Mouse (Mus musculus) embryonic facial prominence, embryonic 12.5 days (tissue): ENCODE data around the gene Zmiz1. TPM values are rescaled to one million over a fixed set of nuclear protein-coding genes. Genes with fewer than 3 reads are reported as not detected.

Source experiments
- ATAC-seq: fragments of 200-750 bp; cut with Nextera tagmentation; 2 replicates; pipeline ENCODE4 v1.8.0; 2017; ENCODE audit not compliant: insufficient number of reproducible peaks, insufficient read depth, low FRiP score, low TSS enrichment
- H3K27ac ChIP-seq: fragments of 300-500 bp; sonication (generic); 2 replicates; pipeline ENCODE4 v1.5.1; 2016; ENCODE audit warnings: mild to moderate bottlenecking
- H3K27me3 ChIP-seq: fragments of 300-500 bp; sonication (generic); 2 replicates; pipeline ENCODE4 v1.6.1; 2016; ENCODE audit warnings: mild to moderate bottlenecking, moderate library complexity
- H3K36me3 ChIP-seq: fragments of 300-500 bp; sonication (generic); 2 replicates; pipeline ENCODE4 v1.6.1; 2016; ENCODE audit warnings: mild to moderate bottlenecking
- H3K4me1 ChIP-seq: fragments of 300-500 bp; sonication (generic); 2 replicates; pipeline ENCODE4 v1.6.1; 2016
- H3K4me2 ChIP-seq: fragments of 300-500 bp; sonication (generic); replicated peaks from 2 replicates; pipeline ENCODE4 v1.6.1; 2016; ENCODE audit warnings: mild to moderate bottlenecking, moderate library complexity
- H3K4me3 ChIP-seq: fragments of 300-500 bp; sonication (generic); 2 replicates; pipeline ENCODE4 v1.5.1; 2016; ENCODE audit warnings: mild to moderate bottlenecking
- H3K9ac ChIP-seq: fragments of 300-500 bp; sonication (generic); 2 replicates; pipeline ENCODE4 v1.6.1; 2016; ENCODE audit warnings: mild to moderate bottlenecking, moderate library complexity
- H3K9me3 ChIP-seq: fragments of 300-500 bp; sonication (generic); 2 replicates; pipeline ENCODE4 v1.6.1; 2016; ENCODE audit warnings: mild to moderate bottlenecking, moderate library complexity
- WGBS: fragments of 180-500 bp; shearing (Covaris S2); methylation state at CpG from one replicate; pipeline ENCODE4 v1.1.7; 2016; 5-methylcytosine and 5-hydroxymethylcytosine counted together
- polyA plus RNA-seq: library from polyadenylated mRNA; unstranded; fragments of >200 nt; fragmentation: Nextera tagmentation; extraction: Ambion mirVana; gene quantifications from 2 replicates; pipeline ENCODE4 v1.2.1, GENCODE M21; 2016

Zmiz1 gene
- polyA plus RNA-seq, 1 experiment from 2014 or later: 43.8 TPM

DNA sequence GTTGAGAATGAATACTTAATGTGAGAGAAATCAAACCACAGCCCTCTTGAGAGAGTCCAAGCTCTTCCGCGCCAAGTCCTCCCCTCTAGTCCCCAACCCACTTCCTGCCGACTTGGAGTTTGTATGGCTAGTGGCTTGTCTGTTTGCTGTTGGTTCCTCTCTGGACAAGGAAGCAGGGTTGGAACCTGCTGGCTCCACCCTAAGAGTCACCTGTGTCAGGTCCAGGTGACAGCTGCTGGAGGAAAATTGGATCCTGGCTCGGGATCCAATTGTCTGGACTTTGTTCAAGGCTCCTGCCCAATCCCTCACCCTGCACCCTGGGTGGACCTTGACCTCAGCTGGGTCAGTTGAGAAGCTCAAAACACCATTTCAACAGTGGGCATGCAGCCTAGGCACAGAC lies 7.4 kb downstream of the Zmiz1 start:
- WGBS: 72% methylated on average over 4 of the region's 4 CpGs
- Histone ChIP-seq H3K4me3 (no peak overlapping the region), H3K9ac (no peak overlapping the region), H3K4me2 (no peak overlapping the region), H3K27me3 (no peaks in the 10 kb centered on the region), H3K27ac (no peak overlapping the region), H3K9me3 (no peaks in the 10 kb centered on the region), H3K36me3 (no peaks in the 10 kb centered on the region), H3K4me1 (peaks cover 96% of the 10 kb centered on the region)
- no peak for ATAC-seq

DNA sequence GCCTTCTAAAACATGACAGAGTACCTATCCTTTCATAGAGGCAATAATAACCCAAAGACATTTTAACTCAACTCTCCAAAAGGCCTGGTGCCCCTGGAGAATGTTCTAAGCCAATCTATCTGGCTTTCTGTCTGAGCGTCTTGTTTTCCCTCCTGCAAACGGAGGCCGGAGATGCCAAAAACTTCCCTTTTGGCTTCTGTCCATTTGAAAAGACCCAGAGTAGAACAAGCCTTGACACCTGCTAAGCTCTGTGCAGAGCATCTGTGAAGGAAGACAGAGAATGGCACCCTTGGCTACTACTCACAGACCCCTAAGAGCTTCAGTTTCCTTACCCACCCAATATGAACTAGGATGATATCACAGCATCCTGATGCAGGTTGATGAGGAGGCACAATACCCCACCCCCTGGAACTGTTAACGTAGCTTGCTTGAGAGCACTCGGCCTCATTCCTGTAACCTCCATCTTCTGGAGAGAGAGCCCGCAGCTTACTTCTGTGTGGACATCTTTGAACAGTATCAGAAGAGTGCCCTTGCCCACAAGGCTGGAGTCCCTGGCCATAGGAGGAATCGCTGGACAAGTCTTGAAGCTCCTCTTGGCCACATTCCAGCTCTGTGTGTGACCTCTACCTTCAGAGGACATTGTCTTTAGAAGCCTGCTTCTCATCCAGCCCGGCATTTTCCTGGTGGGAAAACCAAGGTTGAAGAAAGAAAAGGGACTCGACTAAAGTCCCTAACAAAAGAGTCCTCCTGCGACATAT lies 9.1 kb downstream of the Zmiz1 start:
- WGBS: 84% methylated on average over 10 of the region's 10 CpGs
- Histone ChIP-seq H3K27ac (no peak overlapping the region), H3K9me3 (no peaks in the 10 kb centered on the region), H3K9ac (no peak overlapping the region), H3K4me2 (no peak overlapping the region), H3K27me3 (no peaks in the 10 kb centered on the region), H3K4me3 (no peak overlapping the region), H3K36me3 (no peaks in the 10 kb centered on the region), H3K4me1 (peaks cover 96% of the 10 kb centered on the region)
- no peak for ATAC-seq

DNA sequence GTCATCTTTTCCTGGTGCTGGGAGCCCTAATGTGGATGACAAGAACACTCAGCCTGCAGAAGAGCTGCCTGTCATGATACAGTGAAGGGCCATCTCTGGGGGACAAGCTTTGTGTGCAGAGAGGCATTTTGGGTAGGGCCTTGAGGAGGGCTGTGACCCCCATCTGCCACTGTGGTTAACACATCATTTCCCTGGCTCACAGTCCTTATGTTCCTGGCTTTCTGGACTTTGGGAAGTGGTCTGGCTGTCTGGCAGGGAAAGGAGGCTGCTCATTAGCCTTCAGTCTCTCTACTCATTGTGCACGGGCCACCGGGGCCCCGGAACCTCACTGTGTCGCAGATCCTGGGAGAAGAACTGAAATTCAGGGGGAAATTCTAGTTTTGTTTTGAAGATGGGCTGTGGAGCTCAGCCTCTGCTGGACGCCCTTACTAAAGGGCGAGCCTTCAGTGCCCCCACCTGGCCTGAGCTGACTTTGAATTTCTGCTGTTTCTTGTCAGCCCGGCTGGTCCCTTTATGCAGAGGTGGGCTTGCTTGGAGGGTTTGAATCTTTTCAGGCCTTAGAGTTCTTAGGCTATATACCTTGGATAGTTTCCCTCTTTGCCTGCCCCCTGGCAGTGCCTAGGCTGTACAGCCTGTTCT lies 10.0 kb downstream of the Zmiz1 start:
- Histone ChIP-seq H3K9me3 (no peaks in the 10 kb centered on the region), H3K4me3 (no peak overlapping the region), H3K27me3 (no peaks in the 10 kb centered on the region), H3K4me2 (no peak overlapping the region), H3K9ac (no peak overlapping the region), H3K4me1 (peaks cover 95% of the 10 kb centered on the region), H3K36me3 (no peaks in the 10 kb centered on the region), H3K27ac (no peak overlapping the region)
- ATAC-seq: no peak
- WGBS: 69% methylated on average over 7 of the region's 7 CpGs

DNA sequence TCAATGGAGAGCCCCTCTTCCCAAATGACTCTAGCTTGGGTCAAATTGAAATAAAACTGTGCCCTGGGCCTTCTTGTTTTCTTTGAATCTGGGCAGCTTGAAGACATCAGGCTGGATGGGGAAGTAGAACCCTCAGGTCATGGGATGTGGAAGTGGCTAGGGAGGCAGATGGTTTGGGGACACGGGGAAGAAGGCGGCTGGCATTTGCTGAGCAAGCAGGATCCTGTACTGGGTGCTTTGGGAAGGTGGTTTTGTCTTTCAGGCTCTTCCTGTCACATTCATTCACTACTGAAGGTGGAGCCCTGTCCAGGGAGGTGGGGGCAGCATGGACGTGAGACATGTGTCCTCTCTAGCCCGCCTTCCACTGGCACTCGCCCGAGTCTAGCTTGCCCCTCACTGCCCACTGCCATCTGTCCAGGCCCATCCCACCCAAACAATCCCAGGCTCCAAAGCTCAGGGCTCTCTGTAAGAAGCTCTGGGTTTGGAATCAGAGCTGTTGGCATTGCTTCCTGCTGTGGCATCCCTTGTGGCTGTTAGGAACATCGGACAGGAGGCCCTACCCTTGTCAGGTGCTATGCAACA lies 11.3 kb downstream of the Zmiz1 start:
- Histone ChIP-seq H3K36me3 (no peaks in the 10 kb centered on the region), H3K9me3 (no peaks in the 10 kb centered on the region), H3K9ac (no peak overlapping the region), H3K4me3 (no peak overlapping the region), H3K4me2 (no peak overlapping the region), H3K4me1 (peaks cover 95% of the 10 kb centered on the region), H3K27me3 (no peaks in the 10 kb centered on the region), H3K27ac (0 out of 2 replicates have a peak overlapping the region, but pooled peaks have one; percentile 46)
- whole genome bisulfite sequencing: 71% methylated on average over 7 of the region's 7 CpGs
- ATAC-seq: no peak

DNA sequence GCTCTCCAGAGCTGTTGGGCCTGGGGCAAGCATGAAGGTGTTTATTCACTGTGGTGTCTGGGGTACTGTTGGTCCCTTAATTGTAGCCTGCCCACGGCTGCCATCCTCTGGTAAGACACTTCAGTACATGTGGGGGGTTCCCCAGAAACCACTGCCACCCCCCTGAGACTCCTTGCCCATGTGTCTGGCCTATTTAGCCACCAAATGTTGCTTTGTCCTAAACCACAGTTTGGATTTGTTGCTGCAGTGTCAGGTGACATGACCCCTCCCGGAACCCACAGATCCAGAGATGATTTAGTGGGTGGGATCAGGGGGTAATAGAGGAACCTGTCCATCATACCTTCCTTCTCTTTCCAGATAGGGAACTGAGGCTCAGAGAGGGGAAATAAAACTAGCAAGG lies 12.1 kb downstream of the Zmiz1 start:
- 27% methylated on average over 2 of the region's 2 CpGs for WGBS
- ATAC-seq: no peak
- no peak overlapping the region for H3K27ac ChIP-seq

DNA sequence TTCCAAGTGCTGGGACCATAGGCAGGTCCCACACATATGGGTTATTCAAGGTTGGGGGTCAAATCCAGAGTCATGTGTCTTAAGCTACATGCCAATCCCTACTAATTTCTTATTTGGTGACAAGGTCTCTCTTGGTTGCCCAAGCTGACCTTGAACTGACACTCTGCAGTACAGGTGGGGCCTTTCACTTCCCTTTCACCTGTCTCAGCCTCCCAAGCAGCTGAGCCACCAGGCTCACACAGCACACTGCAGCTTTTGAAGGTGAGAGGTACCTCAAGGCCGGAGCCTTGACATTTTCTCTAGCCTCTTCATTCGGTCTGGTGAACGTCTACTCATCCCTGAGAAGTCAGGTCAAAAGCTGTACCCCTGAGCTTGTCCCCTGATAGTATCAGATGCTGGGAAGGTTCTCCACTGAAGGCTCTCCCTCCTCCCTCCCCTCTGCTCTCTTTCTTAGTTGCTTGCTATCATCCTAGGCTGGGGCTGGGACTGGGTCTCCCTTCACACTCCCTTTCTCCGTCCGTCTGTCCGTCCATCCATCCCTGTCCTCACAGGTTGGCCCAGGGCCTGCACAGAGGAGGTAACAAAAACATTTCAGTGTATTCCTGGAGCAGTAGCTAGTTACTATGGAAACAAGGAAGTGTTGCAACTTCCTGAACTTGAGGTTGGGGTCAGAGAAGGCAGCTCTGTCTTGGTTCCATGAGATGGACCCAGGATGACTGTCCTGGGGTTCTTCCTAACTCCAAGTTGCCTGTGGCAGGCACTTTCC lies 13.3 kb downstream of the Zmiz1 start:
- H3K4me1 ChIP-seq: peaks cover 96% of the 10 kb centered on the region
- no peak for ATAC-seq

More for the DNA sequence above, 12.1 kb downstream of the Zmiz1 start:
- Histone ChIP-seq H3K9ac (no peak overlapping the region), H3K9me3 (no peaks in the 10 kb centered on the region), H3K4me3 (no peak overlapping the region), H3K36me3 (0 out of 2 replicates have a peak, but pooled peaks cover 3% of the 10 kb centered on the region), H3K4me1 (peaks cover 95% of the 10 kb centered on the region), H3K27me3 (no peaks in the 10 kb centered on the region), H3K4me2 (no peak overlapping the region)

DNA sequence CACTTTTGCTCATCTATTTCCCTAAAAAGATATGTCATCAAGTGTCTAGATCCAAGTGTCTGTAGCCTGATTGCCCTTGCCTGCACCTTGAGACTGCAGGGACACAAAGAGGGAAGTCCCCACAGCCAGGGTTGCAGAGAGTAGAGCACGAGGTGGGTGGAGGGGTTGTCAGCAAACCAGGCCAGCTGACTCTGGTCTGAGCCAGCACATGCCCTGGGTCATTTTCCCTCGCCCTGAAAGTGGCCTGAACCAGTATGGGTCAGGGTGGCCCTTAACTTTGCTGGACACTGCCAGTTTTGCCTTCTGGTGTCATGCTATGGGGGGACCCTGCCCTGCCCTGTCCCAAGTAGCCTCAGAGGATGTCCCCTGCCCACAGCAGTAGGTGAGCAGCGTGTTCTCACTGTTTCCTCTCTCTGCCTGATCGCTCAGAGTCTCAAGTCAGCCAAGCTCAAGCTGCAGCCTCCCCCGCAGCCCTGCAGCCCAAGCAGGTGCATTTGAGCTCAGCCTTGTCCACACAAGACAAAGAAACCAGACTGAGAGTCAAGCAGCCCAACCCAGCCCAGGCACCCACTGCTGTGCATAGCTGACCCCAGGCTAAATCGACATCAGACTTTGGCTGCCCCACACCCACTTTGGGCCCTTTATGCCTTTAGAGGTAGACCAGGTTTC lies 14.1 kb downstream of the Zmiz1 start:
- WGBS: 47% methylated on average over 6 of the region's 6 CpGs
- no peak overlapping the region for H3K4me2 ChIP-seq
- no peaks in the 10 kb centered on the region for H3K27me3 ChIP-seq
- no peak for ATAC-seq
- H3K4me3 ChIP-seq: no peak overlapping the region
- 0 out of 2 replicates have a peak, but pooled peaks cover 5% of the 10 kb centered on the region for H3K36me3 ChIP-seq
- 0 out of 2 replicates have a peak overlapping the region, but pooled peaks have one; percentile 4 for H3K27ac ChIP-seq
- H3K9me3 ChIP-seq: no peaks in the 10 kb centered on the region
- peaks cover 96% of the 10 kb centered on the region for H3K4me1 ChIP-seq
- H3K9ac ChIP-seq: no peak overlapping the region

More for the DNA sequence above, 13.3 kb downstream of the Zmiz1 start:
- 80% methylated on average over 6 of the region's 6 CpGs for WGBS
- Histone ChIP-seq H3K4me3 (no peak overlapping the region), H3K9ac (no peak overlapping the region), H3K9me3 (no peaks in the 10 kb centered on the region), H3K27ac (no peak overlapping the region), H3K36me3 (0 out of 2 replicates have a peak, but pooled peaks cover 5% of the 10 kb centered on the region), H3K27me3 (no peaks in the 10 kb centered on the region), H3K4me2 (no peak overlapping the region)

DNA sequence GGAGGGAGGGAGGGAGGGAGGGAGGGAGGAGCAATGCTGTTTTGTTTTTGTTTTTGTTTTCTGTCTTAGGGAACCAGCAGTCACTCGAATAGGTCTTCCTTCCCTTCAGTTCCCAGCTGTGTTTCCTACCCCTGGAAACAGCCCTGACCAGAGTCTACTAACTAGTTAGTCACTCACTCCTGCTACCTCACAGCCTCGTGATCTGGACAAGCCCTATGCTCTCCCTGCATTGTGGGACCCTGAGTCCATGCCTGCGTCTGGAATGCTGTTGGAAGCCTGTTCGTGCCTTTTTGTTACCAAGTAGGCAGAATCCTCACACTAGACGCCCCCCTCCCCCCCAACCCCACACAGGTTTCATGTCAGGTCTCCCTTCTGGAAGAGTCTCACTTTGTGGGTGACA lies 15.0 kb downstream of the Zmiz1 start:
- Histone ChIP-seq H3K27me3 (no peaks in the 10 kb centered on the region), H3K4me3 (no peak overlapping the region), H3K36me3 (0 out of 2 replicates have a peak, but pooled peaks cover 5% of the 10 kb centered on the region), H3K9ac (no peak overlapping the region), H3K4me2 (no peak overlapping the region), H3K27ac (0 out of 2 replicates have a peak overlapping the region, but pooled peaks have one; percentile 4), H3K4me1 (peaks cover 94% of the 10 kb centered on the region), H3K9me3 (no peaks in the 10 kb centered on the region)
- no peak for ATAC-seq
- WGBS: 60% methylated on average over 5 of the region's 5 CpGs

DNA sequence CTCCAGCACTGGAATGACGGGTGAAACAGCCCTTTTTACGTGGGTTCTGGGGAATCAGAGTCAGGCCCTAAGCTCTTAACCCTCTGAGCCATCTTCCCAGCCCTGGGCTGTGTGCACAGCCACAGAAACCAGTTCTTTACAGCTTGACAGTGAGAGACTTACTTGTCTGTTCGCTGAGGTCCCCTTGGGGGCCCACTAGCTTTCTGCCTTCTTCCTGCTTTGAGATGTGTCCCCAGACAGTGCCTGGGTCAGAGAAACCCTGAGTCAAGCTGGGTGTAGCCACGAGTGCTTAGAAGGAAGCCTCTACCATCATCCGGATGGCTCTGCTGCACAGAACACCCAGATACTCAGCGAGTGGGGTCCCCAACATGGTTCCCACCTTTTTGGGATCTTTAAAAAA lies 15.7 kb downstream of the Zmiz1 start:
- H3K27ac ChIP-seq: no peak overlapping the region
- no peak overlapping the region for H3K9ac ChIP-seq
- H3K4me2 ChIP-seq: no peak overlapping the region
- 0 out of 2 replicates have a peak, but pooled peaks cover 5% of the 10 kb centered on the region for H3K36me3 ChIP-seq
- ATAC-seq: no peak
- no peaks in the 10 kb centered on the region for H3K9me3 ChIP-seq
- H3K4me3 ChIP-seq: no peak overlapping the region
- no peaks in the 10 kb centered on the region for H3K27me3 ChIP-seq
- WGBS: 66% methylated on average over 6 of the region's 6 CpGs
- peaks cover 96% of the 10 kb centered on the region for H3K4me1 ChIP-seq

DNA sequence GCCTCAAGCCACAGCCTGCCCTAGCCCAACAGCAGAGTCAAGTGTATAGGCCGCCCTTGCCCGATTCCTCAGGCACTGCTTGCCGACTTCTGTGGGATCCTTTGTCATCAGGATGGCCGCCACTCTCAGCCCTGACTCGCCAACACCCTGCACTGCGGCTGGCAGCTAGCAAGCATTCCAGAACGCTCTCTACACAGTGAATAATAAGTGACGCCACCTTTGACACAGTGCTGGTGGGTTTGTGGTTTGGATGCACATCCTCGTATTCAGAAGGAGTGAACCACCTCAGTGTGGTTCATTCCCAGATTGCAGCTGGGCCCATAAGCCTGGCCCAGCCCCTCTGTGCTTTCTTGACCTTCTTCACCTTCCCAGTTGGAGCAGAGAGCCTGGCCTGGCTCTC lies 17.1 kb downstream of the Zmiz1 start:
- Histone ChIP-seq H3K4me1 (peaks cover 95% of the 10 kb centered on the region), H3K9me3 (no peaks in the 10 kb centered on the region), H3K9ac (no peak overlapping the region), H3K4me3 (no peak overlapping the region), H3K27ac (peak overlapping the region; percentile 20; the same call in 1 of the 2 replicates), H3K4me2 (no peak overlapping the region), H3K27me3 (no peaks in the 10 kb centered on the region), H3K36me3 (0 out of 2 replicates have a peak, but pooled peaks cover 5% of the 10 kb centered on the region)
- 74% methylated on average over 9 of the region's 9 CpGs for WGBS
- no peak for ATAC-seq

DNA sequence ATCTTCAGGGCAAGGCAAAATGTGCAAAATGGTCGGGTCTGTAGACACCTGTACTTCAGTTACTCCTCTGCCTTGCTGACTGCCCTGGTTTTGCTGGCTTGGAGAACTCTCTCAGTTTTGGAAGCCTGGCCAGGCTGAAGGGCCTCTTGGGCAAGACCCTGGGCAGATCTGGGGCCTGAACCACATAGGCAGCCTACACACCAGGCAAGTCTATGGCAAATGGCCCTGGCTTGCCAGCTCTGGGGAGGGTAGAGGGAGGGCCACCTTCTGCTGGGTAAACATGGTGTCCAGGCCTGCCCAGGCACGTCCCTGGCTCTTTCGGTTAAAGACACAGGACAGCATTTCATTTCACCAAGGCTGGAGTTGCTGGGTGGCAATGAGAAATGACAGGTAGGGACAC lies 17.5 kb downstream of the Zmiz1 start:
- peaks cover 95% of the 10 kb centered on the region for H3K4me1 ChIP-seq
- WGBS: 73% methylated on average over 3 of the region's 3 CpGs
- no peaks in the 10 kb centered on the region for H3K9me3 ChIP-seq
- no peak overlapping the region for H3K9ac ChIP-seq
- H3K36me3 ChIP-seq: 0 out of 2 replicates have a peak, but pooled peaks cover 5% of the 10 kb centered on the region
- no peak overlapping the region for H3K4me2 ChIP-seq
- H3K27ac ChIP-seq: peak overlapping the region; percentile 20; the same call in 1 of the 2 replicates
- no peak overlapping the region for H3K4me3 ChIP-seq
- H3K27me3 ChIP-seq: no peaks in the 10 kb centered on the region
- ATAC-seq: no peak
